Mouse (Mus musculus) CD4-positive naive resting alpha-beta T cell, adult 57 days (primary cell): ENCODE results near the gene Ntrk2. TPM values are rescaled to one million over a fixed set of nuclear protein-coding genes. Genes with fewer than 3 reads are reported as not detected.

Experiments used
- total RNA-seq: library from RNA; stranded (reverse); gene quantifications from one replicate; pipeline ENCODE4 v1.2.4, GENCODE M21; 2023

Gene Ntrk2
- total RNA-seq, result not detected

DNA sequence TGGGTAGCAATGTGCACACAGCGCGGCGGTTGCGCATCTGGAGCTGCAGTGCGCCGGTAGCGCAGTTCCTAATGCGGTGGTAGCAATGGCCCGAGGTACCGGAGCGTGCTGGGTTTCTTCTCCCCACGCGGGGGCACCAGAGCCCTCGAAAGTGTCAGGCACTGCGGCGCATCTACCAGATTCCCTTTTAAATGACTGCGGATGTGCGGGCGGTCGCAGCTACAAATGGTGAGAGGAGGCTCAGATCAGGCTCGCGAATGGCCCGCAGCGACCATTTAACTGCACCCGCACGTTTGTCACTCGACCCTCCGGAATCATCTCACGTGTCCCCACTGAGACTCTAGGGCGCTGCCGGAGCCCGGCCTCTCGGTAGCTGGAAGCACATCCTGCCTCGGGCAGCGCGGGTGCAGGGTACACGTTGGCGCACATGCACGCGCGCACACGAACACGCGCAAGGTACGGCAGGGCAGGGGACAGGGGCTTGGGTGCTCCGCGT lies at the start of gene Ntrk2:
Ntrk2 (plus strand) TSS at position 173 of the 496 bp plus-strand sequence.

Other genes with a start within 250 kb of the Ntrk2 start
- 0.12 TPM for gene Slc28a3, start 195.7 kb upstream of the Ntrk2 start, total RNA-seq